Mouse (Mus musculus): ENCODE measurements around the gene Mast1. TPM values are rescaled to one million over a fixed set of nuclear protein-coding genes. Genes with fewer than 3 reads are reported as not detected.

Gene Mast1
- polyA plus RNA-seq, 1 experiment, result 0.01 TPM

- Histone ChIP-seq H3K4me1 (ENCODE audit: control insufficient read depth) (peaks cover 89% of the 10 kb centered on the region), H3K4me3 (replicated peaks) (no peak overlapping the region), H3K27me3 (ENCODE audit: control insufficient read depth) (no peaks in the 10 kb centered on the region), H3K9me3 (ENCODE audit: control insufficient read depth, low read length) (no peaks in the 10 kb centered on the region), H3K36me3 (ENCODE audit: control insufficient read depth) (peaks cover 56% of the 10 kb centered on the region)
- TF ChIP-seq GATA1 (IDR thresholded peaks at IDR 0.05; ENCODE audit: low read length), result no peak
- no peak for TF ChIP-seq TAL1 (IDR thresholded peaks at IDR 0.05; ENCODE audit: low read length)
These were observed 41.2 kb downstream of the Mast1 start for GRCm38 (mm10) chr8:84895963-84896362.

GRCm38 (mm10) chr8:84893709-84894134 is 43.4 kb downstream of the Mast1 start, which contains the start of gene Gcdh:
Gene Gcdh (minus strand): TSS chr8:84893921.
- TF ChIP-seq GATA1 (IDR thresholded peaks at IDR 0.05; ENCODE audit: low read length) (no peak), TAL1 (IDR thresholded peaks at IDR 0.05; ENCODE audit: low read length) (no peak)
- H3K4me1 ChIP-seq (ENCODE audit: control insufficient read depth), result peaks cover 75% of the 10 kb centered on the region
- peaks cover 59% of the 10 kb centered on the region for H3K36me3 ChIP-seq (ENCODE audit: control insufficient read depth)
- peak within 1 kb of the TSS; percentile 99 for H3K4me3 ChIP-seq (replicated peaks)
- H3K9me3 ChIP-seq (ENCODE audit: control insufficient read depth, low read length), result no peaks in the 10 kb centered on the region
- H3K27me3 ChIP-seq (ENCODE audit: control insufficient read depth), result no peaks in the 10 kb centered on the region

GRCm38 (mm10) chr8:84892993-84893708 is 44.0 kb downstream of the Mast1 start:
- Histone ChIP-seq H3K27me3 (ENCODE audit: control insufficient read depth) (no peaks in the 10 kb centered on the region), H3K36me3 (ENCODE audit: control insufficient read depth) (peaks cover 61% of the 10 kb centered on the region), H3K4me3 (replicated peaks) (peak overlapping the region; percentile 99), H3K9me3 (ENCODE audit: control insufficient read depth, low read length) (no peaks in the 10 kb centered on the region), H3K4me1 (ENCODE audit: control insufficient read depth) (peaks cover 74% of the 10 kb centered on the region)
- TF ChIP-seq TAL1 (IDR thresholded peaks at IDR 0.05; ENCODE audit: low read length) (no peak), GATA1 (IDR thresholded peaks at IDR 0.05; ENCODE audit: low read length) (0 out of 2 replicates have a peak, but pooled peaks have one; percentile 26)

- Histone ChIP-seq H3K36me3 (ENCODE audit: control insufficient read depth) (peaks cover 82% of the 10 kb centered on the region), H3K4me3 (replicated peaks) (no peak overlapping the region), H3K9me3 (ENCODE audit: control insufficient read depth, low read length) (no peaks in the 10 kb centered on the region), H3K27me3 (ENCODE audit: control insufficient read depth) (no peaks in the 10 kb centered on the region), H3K4me1 (ENCODE audit: control insufficient read depth) (peaks cover 58% of the 10 kb centered on the region)
- TF ChIP-seq TAL1 (IDR thresholded peaks at IDR 0.05; ENCODE audit: low read length) (no peak), GATA1 (IDR thresholded peaks at IDR 0.05; ENCODE audit: low read length) (no peak)
These were observed 48.0 kb downstream of the Mast1 start for GRCm38 (mm10) chr8:84889141-84889540.

- H3K36me3 ChIP-seq (ENCODE audit: control insufficient read depth), result peaks cover 89% of the 10 kb centered on the region
These were observed 48.9 kb downstream of the Mast1 start for GRCm38 (mm10) chr8:84888280-84888679.

GRCm38 (mm10) chr8:84884728-84885127 is 52.4 kb downstream of the Mast1 start:
- H3K4me3 ChIP-seq (replicated peaks), result no peak overlapping the region
- peaks cover 23% of the 10 kb centered on the region for H3K4me1 ChIP-seq (ENCODE audit: control insufficient read depth)
- no peaks in the 10 kb centered on the region for H3K27me3 ChIP-seq (ENCODE audit: control insufficient read depth)
- peaks cover 86% of the 10 kb centered on the region for H3K36me3 ChIP-seq (ENCODE audit: control insufficient read depth)
- TF ChIP-seq GATA1 (IDR thresholded peaks at IDR 0.05; ENCODE audit: low read length) (no peak), TAL1 (IDR thresholded peaks at IDR 0.05; ENCODE audit: low read length) (no peak)
- H3K9me3 ChIP-seq (ENCODE audit: control insufficient read depth, low read length), result no peaks in the 10 kb centered on the region

More at GRCm38 (mm10) chr8:84888280-84888679, 48.9 kb downstream of the Mast1 start:
- H3K9me3 ChIP-seq (ENCODE audit: control insufficient read depth, low read length), result no peaks in the 10 kb centered on the region
- no peaks in the 10 kb centered on the region for H3K27me3 ChIP-seq (ENCODE audit: control insufficient read depth)
- peaks cover 50% of the 10 kb centered on the region for H3K4me1 ChIP-seq (ENCODE audit: control insufficient read depth)
- no peak overlapping the region for H3K4me3 ChIP-seq (replicated peaks)
- TF ChIP-seq TAL1 (IDR thresholded peaks at IDR 0.05; ENCODE audit: low read length), result no peak
- TF ChIP-seq GATA1 (IDR thresholded peaks at IDR 0.05; ENCODE audit: low read length), result no peak

GRCm38 (mm10) chr8:84878915-84879314 is 58.2 kb downstream of the Mast1 start:
- TF ChIP-seq GATA1 (IDR thresholded peaks at IDR 0.05; ENCODE audit: low read length) (no peak), TAL1 (IDR thresholded peaks at IDR 0.05; ENCODE audit: low read length) (no peak)
- H3K4me1 ChIP-seq (ENCODE audit: control insufficient read depth), result peaks cover 36% of the 10 kb centered on the region
- no peaks in the 10 kb centered on the region for H3K9me3 ChIP-seq (ENCODE audit: control insufficient read depth, low read length)
- H3K4me3 ChIP-seq (replicated peaks), result no peak overlapping the region
- peaks cover 63% of the 10 kb centered on the region for H3K36me3 ChIP-seq (ENCODE audit: control insufficient read depth)
- no peaks in the 10 kb centered on the region for H3K27me3 ChIP-seq (ENCODE audit: control insufficient read depth)

- Histone ChIP-seq H3K9me3 (ENCODE audit: control insufficient read depth, low read length) (no peaks in the 10 kb centered on the region), H3K4me3 (replicated peaks) (no peak overlapping the region), H3K4me1 (ENCODE audit: control insufficient read depth) (peaks cover 48% of the 10 kb centered on the region), H3K27me3 (ENCODE audit: control insufficient read depth) (no peaks in the 10 kb centered on the region), H3K36me3 (ENCODE audit: control insufficient read depth) (peaks cover 54% of the 10 kb centered on the region)
- TF ChIP-seq GATA1 (IDR thresholded peaks at IDR 0.05; ENCODE audit: low read length), result no peak
- TF ChIP-seq TAL1 (IDR thresholded peaks at IDR 0.05; ENCODE audit: low read length), result no peak
These were observed 59.7 kb downstream of the Mast1 start for GRCm38 (mm10) chr8:84877297-84878035.

GRCm38 (mm10) chr8:84874339-84874738 is 62.8 kb downstream of the Mast1 start:
- Histone ChIP-seq H3K9me3 (ENCODE audit: control insufficient read depth, low read length) (no peaks in the 10 kb centered on the region), H3K27me3 (ENCODE audit: control insufficient read depth) (no peaks in the 10 kb centered on the region), H3K36me3 (ENCODE audit: control insufficient read depth) (peaks cover 52% of the 10 kb centered on the region), H3K4me3 (replicated peaks) (no peak overlapping the region), H3K4me1 (ENCODE audit: control insufficient read depth) (peaks cover 66% of the 10 kb centered on the region)
- TF ChIP-seq TAL1 (IDR thresholded peaks at IDR 0.05; ENCODE audit: low read length), result no peak
- no peak for TF ChIP-seq GATA1 (IDR thresholded peaks at IDR 0.05; ENCODE audit: low read length)

Measured in erythroblast, embryonic 14.5 days (primary cell).